Mouse (Mus musculus): ENCODE data around the gene Yeats4. TPM values are rescaled to one million over a fixed set of nuclear protein-coding genes. Genes with fewer than 3 reads are reported as not detected.

Gene Yeats4
- total and polyA plus RNA-seq, 3 experiments, result 50.3 to 133 (median 110) TPM

GRCm38 (mm10) chr10:117196696-117197095 lies 27.6 kb downstream of the Yeats4 start:
- no peak overlapping the region for H3K4me2 ChIP-seq (ENCODE audit: insufficient read depth, low read depth, poor library complexity, severe bottlenecking)
- dilution Hi-C loops (cut with MboI; ENCODE audit: extremely low pct_ligation_motif_present, extremely low pct_unique_long_range_greater_than_20kb, low sequenced_read_pairs) (no loop called here), in situ Hi-C loops (cut with MboI; ENCODE audit: low pct_ligation_motif_present, low pct_unique_long_range_greater_than_20kb, low sequenced_read_pairs) (no loop called here)
- no peak for DNase-seq (ENCODE audit: extremely low read depth)
- H3K79me2 ChIP-seq (replicated peaks; ENCODE audit: control insufficient read depth, extremely low read depth, insufficient read depth, poor library complexity, severe bottlenecking), result no peaks in the 10 kb centered on the region
- H3K27ac ChIP-seq (ENCODE audit: insufficient read depth, low read depth), result no peak overlapping the region
- TF ChIP-seq UBTF (IDR thresholded peaks at IDR 0.05; ENCODE audit: low read depth, low read length), result no peak
- TF ChIP-seq ZKSCAN1 (IDR thresholded peaks at IDR 0.05; ENCODE audit: borderline replicate concordance, low read depth, low read length), result no peak
- H3K27me3 ChIP-seq (replicated peaks), result no peaks in the 10 kb centered on the region
- no peaks in the 10 kb centered on the region for H3K36me3 ChIP-seq (replicated peaks in 1 of 2; ENCODE audit: control insufficient read depth in 1 of 2, insufficient read depth in 1 of 2, low read length in 1 of 2)
- no peak overlapping the region for H3K4me3 ChIP-seq (replicated peaks in 1 of 3; ENCODE audit: low read depth in 2 of 3, low read length in 2 of 3, poor library complexity in 1 of 3)
- H3K9ac ChIP-seq (ENCODE audit: insufficient read depth, low read depth), result no peak overlapping the region
- H3K9me3 ChIP-seq (replicated peaks; ENCODE audit: low read length), result no peaks in the 10 kb centered on the region
- no peaks in the 10 kb centered on the region for H3K4me1 ChIP-seq (ENCODE audit: control insufficient read depth in 1 of 2, insufficient read depth in 2 of 2)

- H3K4me3 ChIP-seq (replicated peaks in 1 of 3; ENCODE audit: low read depth in 2 of 3, low read length in 2 of 3, poor library complexity in 1 of 3), result no peak overlapping the region
- H3K36me3 ChIP-seq (replicated peaks in 1 of 2; ENCODE audit: control insufficient read depth in 1 of 2, insufficient read depth in 1 of 2, low read length in 1 of 2), result no peaks in the 10 kb centered on the region
- TF ChIP-seq ZKSCAN1 (IDR thresholded peaks at IDR 0.05; ENCODE audit: borderline replicate concordance, low read depth, low read length) (no peak), HCFC1 (IDR thresholded peaks at IDR 0.05; ENCODE audit: low read depth, low read length) (0 out of 2 replicates have a peak, but pooled peaks have one; percentile 13), UBTF (IDR thresholded peaks at IDR 0.05; ENCODE audit: low read depth, low read length) (no peak), ZNF384 (IDR thresholded peaks at IDR 0.05; ENCODE audit: low read depth, low read length) (peak; percentile 39; the same call in 1 of the 2 replicates), NELFE (IDR thresholded peaks at IDR 0.05; ENCODE audit: low read depth, low read length) (no peak), POLR2AphosphoS2 (IDR thresholded peaks at IDR 0.05; ENCODE audit: low read depth, low read length) (no peak)
- dilution Hi-C loops (cut with MboI; ENCODE audit: extremely low pct_ligation_motif_present, extremely low pct_unique_long_range_greater_than_20kb, low sequenced_read_pairs), result no loop called here
- no peaks in the 10 kb centered on the region for H3K4me1 ChIP-seq (ENCODE audit: control insufficient read depth in 1 of 2, insufficient read depth in 2 of 2)
- in situ Hi-C loops (cut with MboI; ENCODE audit: low pct_ligation_motif_present, low pct_unique_long_range_greater_than_20kb, low sequenced_read_pairs), result no loop called here
- H3K4me2 ChIP-seq (ENCODE audit: insufficient read depth, low read depth, poor library complexity, severe bottlenecking), result no peak overlapping the region
- H3K27ac ChIP-seq (ENCODE audit: insufficient read depth, low read depth), result no peak overlapping the region
- no peaks in the 10 kb centered on the region for H3K27me3 ChIP-seq (replicated peaks)
- H3K9me3 ChIP-seq (replicated peaks; ENCODE audit: low read length), result no peaks in the 10 kb centered on the region
- H3K9ac ChIP-seq (ENCODE audit: insufficient read depth, low read depth), result no peak overlapping the region
- H3K79me2 ChIP-seq (replicated peaks; ENCODE audit: control insufficient read depth, extremely low read depth, insufficient read depth, poor library complexity, severe bottlenecking), result no peaks in the 10 kb centered on the region
- DNase-seq (ENCODE audit: extremely low read depth), result no peak
Measured at GRCm38 (mm10) chr10:117195748-117196147, 28.6 kb downstream of the Yeats4 start.

- TF ChIP-seq NRF1 (IDR thresholded peaks at IDR 0.05; ENCODE audit: low read depth, low read length) (no peak), MAX (IDR thresholded peaks at IDR 0.05; ENCODE audit: low read length) (no peak), RCOR1 (conservative IDR thresholded peaks at IDR 0.05; ENCODE audit: low read depth, low read length) (no peak), MXI1 (IDR thresholded peaks at IDR 0.05; ENCODE audit: low read depth, low read length) (no peak), CTCF (conservative IDR thresholded peaks at IDR 0.05 in 1 of 2, IDR thresholded peaks at IDR 0.05 in 1 of 2; ENCODE audit: low read depth in 2 of 2, low read length in 2 of 2) (no peak), SIN3A (IDR thresholded peaks at IDR 0.05; ENCODE audit: low read length) (no peak), ZKSCAN1 (IDR thresholded peaks at IDR 0.05; ENCODE audit: borderline replicate concordance, low read depth, low read length) (no peak), CHD1 (IDR thresholded peaks at IDR 0.05; ENCODE audit: low read depth, low read length) (no peak), PAX5 (IDR thresholded peaks at IDR 0.05; ENCODE audit: low read length) (no peak), TCF12 (IDR thresholded peaks at IDR 0.05; ENCODE audit: low read depth, low read length) (no peak), SMC3 (IDR thresholded peaks at IDR 0.05; ENCODE audit: low read depth, low read length) (no peak), JUN (IDR thresholded peaks at IDR 0.05; ENCODE audit: insufficient read depth, low read depth, low read length) (no peak), ZC3H11A (IDR thresholded peaks at IDR 0.05; ENCODE audit: low read depth, low read length) (no peak)
- in situ Hi-C loops (cut with MboI; ENCODE audit: low pct_ligation_motif_present, low pct_unique_long_range_greater_than_20kb, low sequenced_read_pairs), result no loop called here
- no peaks in the 10 kb centered on the region for H3K4me1 ChIP-seq (ENCODE audit: control insufficient read depth in 1 of 2, insufficient read depth in 2 of 2)
- no peak overlapping the region for H3K27ac ChIP-seq (ENCODE audit: insufficient read depth, low read depth)
- no peaks in the 10 kb centered on the region for H3K9me3 ChIP-seq (replicated peaks; ENCODE audit: low read length)
- DNase-seq (ENCODE audit: extremely low read depth), result no peak
- no peaks in the 10 kb centered on the region for H3K27me3 ChIP-seq (replicated peaks)
- no peak overlapping the region for H3K9ac ChIP-seq (ENCODE audit: insufficient read depth, low read depth)
- dilution Hi-C loops (cut with MboI; ENCODE audit: extremely low pct_ligation_motif_present, extremely low pct_unique_long_range_greater_than_20kb, low sequenced_read_pairs), result no loop called here
- H3K4me3 ChIP-seq (replicated peaks in 1 of 3; ENCODE audit: low read depth in 2 of 3, low read length in 2 of 3, poor library complexity in 1 of 3), result no peak overlapping the region
- H3K4me2 ChIP-seq (ENCODE audit: insufficient read depth, low read depth, poor library complexity, severe bottlenecking), result no peak overlapping the region
- H3K36me3 ChIP-seq (replicated peaks in 1 of 2; ENCODE audit: control insufficient read depth in 1 of 2, insufficient read depth in 1 of 2, low read length in 1 of 2), result no peaks in the 10 kb centered on the region
- no peaks in the 10 kb centered on the region for H3K79me2 ChIP-seq (replicated peaks; ENCODE audit: control insufficient read depth, extremely low read depth, insufficient read depth, poor library complexity, severe bottlenecking)
Measured at GRCm38 (mm10) chr10:117195005-117195404, 29.3 kb downstream of the Yeats4 start.
